Mouse (Mus musculus) limb, embryonic 11.5 days (tissue): ENCODE measurements around the gene Satb1. TPM values are rescaled to one million over a fixed set of nuclear protein-coding genes. Genes with fewer than 3 reads are reported as not detected.

Experiments used
- ATAC-seq: fragments of 200-750 bp; cut with Nextera tagmentation; 2 replicates; pipeline ENCODE4 v1.8.0; 2017; ENCODE audit warnings: low read depth; ENCODE audit not compliant: insufficient number of reproducible peaks, low FRiP score, low TSS enrichment
- DNase-seq: peaks from one replicate; pipeline ENCODE4 v3.0.0-alpha.2; 2015; ENCODE audit warnings: low spot score
- H3K27ac ChIP-seq: fragments of 300-500 bp; sonication (generic); replicated peaks from 2 replicates; pipeline ENCODE4 v1.5.1; 2014; ENCODE audit warnings: low read depth, mild to moderate bottlenecking, low read length
- H3K27me3 ChIP-seq: fragments of 300-500 bp; sonication (generic); 2 replicates; pipeline ENCODE4 v1.6.1; 2014; ENCODE audit warnings: mild to moderate bottlenecking, low read length, mixed read lengths; ENCODE audit not compliant: control insufficient read depth, insufficient read depth
- H3K36me3 ChIP-seq: fragments of 300-500 bp; sonication (generic); 2 replicates; pipeline ENCODE4 v1.6.1; 2014; ENCODE audit warnings: mild to moderate bottlenecking, low read length, moderate library complexity, mixed read lengths; ENCODE audit not compliant: control insufficient read depth, insufficient read depth
- H3K4me1 ChIP-seq: fragments of 300-500 bp; sonication (generic); 2 replicates; pipeline ENCODE4 v1.6.1; 2014; ENCODE audit warnings: low read length, mixed read lengths; ENCODE audit not compliant: control insufficient read depth, insufficient read depth
- H3K4me2 ChIP-seq: fragments of 300-500 bp; sonication (generic); 2 replicates; pipeline ENCODE4 v1.6.1; 2014; ENCODE audit warnings: low read depth, mild to moderate bottlenecking, moderate library complexity; ENCODE audit not compliant: severe bottlenecking
- H3K4me3 ChIP-seq: fragments of 300-500 bp; sonication (generic); 2 replicates; pipeline ENCODE4 v1.5.1; 2014; ENCODE audit warnings: low read depth, low read length
- H3K9ac ChIP-seq: fragments of 300-500 bp; sonication (generic); 2 replicates; pipeline ENCODE4 v1.6.1; 2014; ENCODE audit warnings: mild to moderate bottlenecking, low read length
- H3K9me3 ChIP-seq: fragments of 300-500 bp; sonication (generic); 2 replicates; pipeline ENCODE4 v1.6.1; 2016; ENCODE audit warnings: low read length; ENCODE audit not compliant: control insufficient read depth
- WGBS: fragments of 180-500 bp; shearing (Covaris S2); extraction: QIAGEN DNeasy Blood & Tissue Kit; methylation state at CpG from one replicate; pipeline ENCODE4 v1.1.7; 2014; 5-methylcytosine and 5-hydroxymethylcytosine counted together
- polyA plus RNA-seq: library from polyadenylated mRNA; unstranded; fragments of >200 nt; fragmentation: Nextera tagmentation; extraction: Ambion mirVana; gene quantifications from 2 replicates; pipeline ENCODE4 v1.2.1, GENCODE M21; 2014

Satb1 gene
- polyA plus RNA-seq, 1 experiment from 2014 or later = 12.3 TPM

GRCm38 (mm10) chr17:51812942-51813783 lies 19.9 kb downstream of the Satb1 start:
- WGBS = under 1% methylated on average over 89 of the region's 115 CpGs
- Histone ChIP-seq H3K27ac (peak overlapping the region; percentile 68), H3K4me3 (peak overlapping the region; percentile 66), H3K4me1 (no peaks in the 10 kb centered on the region), H3K27me3 (peaks cover 4% of the 10 kb centered on the region; the same call in 1 of the 2 replicates), H3K4me2 (peak overlapping the region; percentile 88), H3K9ac (peak overlapping the region; percentile 84), H3K9me3 (no peaks in the 10 kb centered on the region), H3K36me3 (no peaks in the 10 kb centered on the region)
- peak; percentile 66 for ATAC-seq
- peak; percentile 72 for DNase-seq

- WGBS = under 1% methylated on average over 38 of the region's 48 CpGs
- ATAC-seq = peak; percentile 71
- peak overlapping the region; percentile 68 for H3K27ac ChIP-seq
- peak overlapping the region; percentile 66 for H3K4me3 ChIP-seq
- no peaks in the 10 kb centered on the region for H3K9me3 ChIP-seq
- peaks cover 4% of the 10 kb centered on the region; the same call in 1 of the 2 replicates for H3K27me3 ChIP-seq
- H3K36me3 ChIP-seq = no peaks in the 10 kb centered on the region
- H3K4me1 ChIP-seq = no peaks in the 10 kb centered on the region
- peak overlapping the region; percentile 88 for H3K4me2 ChIP-seq
- H3K9ac ChIP-seq = peak overlapping the region; percentile 84
- DNase-seq = peak; percentile 68
These were observed 20.7 kb downstream of the Satb1 start for GRCm38 (mm10) chr17:51812261-51812941.

GRCm38 (mm10) chr17:51811911-51812260 lies 21.2 kb downstream of the Satb1 start:
- no peaks in the 10 kb centered on the region for H3K36me3 ChIP-seq
- H3K4me2 ChIP-seq = peak overlapping the region; percentile 88
- H3K27me3 ChIP-seq = peaks cover 4% of the 10 kb centered on the region; the same call in 1 of the 2 replicates
- DNase-seq (no peak), ATAC-seq (0 out of 2 replicates have a peak, but pooled peaks have one; percentile 10)
- peak overlapping the region; percentile 84 for H3K9ac ChIP-seq
- H3K4me1 ChIP-seq = no peaks in the 10 kb centered on the region
- WGBS = 0% methylated on average over 11 of the region's 11 CpGs
- no peak overlapping the region for H3K27ac ChIP-seq
- no peaks in the 10 kb centered on the region for H3K9me3 ChIP-seq
- H3K4me3 ChIP-seq = peak overlapping the region; percentile 66

GRCm38 (mm10) chr17:51811086-51811868 lies 21.8 kb downstream of the Satb1 start:
- H3K27ac ChIP-seq = no peak overlapping the region
- peaks cover 4% of the 10 kb centered on the region; the same call in 1 of the 2 replicates for H3K27me3 ChIP-seq
- DNase-seq = peak; percentile 68
- H3K4me2 ChIP-seq = peak overlapping the region; percentile 88
- no peaks in the 10 kb centered on the region for H3K4me1 ChIP-seq
- H3K36me3 ChIP-seq = no peaks in the 10 kb centered on the region
- H3K9me3 ChIP-seq = no peaks in the 10 kb centered on the region
- peak overlapping the region; percentile 84 for H3K9ac ChIP-seq
- WGBS = 5% methylated on average over 8 of the region's 8 CpGs
- H3K4me3 ChIP-seq = peak overlapping the region; percentile 66
- ATAC-seq = no peak

- Histone ChIP-seq H3K4me1 (no peaks in the 10 kb centered on the region), H3K27me3 (no peaks in the 10 kb centered on the region), H3K9ac (no peak overlapping the region), H3K36me3 (no peaks in the 10 kb centered on the region), H3K27ac (no peak overlapping the region), H3K4me3 (no peak overlapping the region), H3K9me3 (no peaks in the 10 kb centered on the region), H3K4me2 (no peak overlapping the region)
- ATAC-seq (no peak), DNase-seq (no peak)
- 71% methylated on average over 5 of the region's 5 CpGs for WGBS
These were observed 25.7 kb downstream of the Satb1 start for GRCm38 (mm10) chr17:51807429-51807828.

- no peaks in the 10 kb centered on the region for H3K4me1 ChIP-seq
- ATAC-seq (no peak), DNase-seq (no peak)
- no peak overlapping the region for H3K9ac ChIP-seq
- no peaks in the 10 kb centered on the region for H3K9me3 ChIP-seq
- no peak overlapping the region for H3K4me2 ChIP-seq
- no peak overlapping the region for H3K4me3 ChIP-seq
- WGBS = 82% methylated on average over 12 of the region's 12 CpGs
- H3K27ac ChIP-seq = no peak overlapping the region
- no peaks in the 10 kb centered on the region for H3K27me3 ChIP-seq
- H3K36me3 ChIP-seq = no peaks in the 10 kb centered on the region
These were observed 26.7 kb downstream of the Satb1 start for GRCm38 (mm10) chr17:51806124-51806960.

GRCm38 (mm10) chr17:51800208-51800607 lies 32.9 kb downstream of the Satb1 start:
- Histone ChIP-seq H3K4me2 (no peak overlapping the region), H3K36me3 (no peaks in the 10 kb centered on the region), H3K27ac (no peak overlapping the region), H3K4me3 (no peak overlapping the region), H3K27me3 (no peaks in the 10 kb centered on the region), H3K4me1 (no peaks in the 10 kb centered on the region), H3K9ac (no peak overlapping the region), H3K9me3 (no peaks in the 10 kb centered on the region)
- ATAC-seq = no peak
- no peak for DNase-seq
- WGBS = 62% methylated on average over 6 of the region's 6 CpGs
